Mouse (Mus musculus): Measurements from ENCODE around the gene Furin.

DNA sequence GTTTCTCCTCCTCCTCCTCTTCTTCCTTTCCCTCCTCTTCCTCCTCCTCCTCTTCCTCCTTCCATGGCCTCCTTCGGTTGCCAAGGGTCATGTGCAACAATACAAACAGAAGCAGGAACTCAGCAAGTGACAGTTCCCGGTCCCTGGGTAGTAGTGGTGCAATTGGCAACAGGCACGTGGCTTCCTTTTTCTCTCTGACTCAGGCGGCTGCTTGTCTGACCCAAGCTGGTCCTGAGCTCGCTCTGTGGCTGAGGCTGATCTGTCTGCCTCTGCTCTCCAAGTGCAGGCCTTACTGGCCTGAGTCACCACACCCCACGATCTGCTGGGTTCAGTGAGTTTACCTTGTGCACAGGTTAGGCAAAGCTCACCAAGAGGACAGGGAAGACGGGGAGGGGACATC lies 21.1 kb upstream of the Furin start:
- TF ChIP-seq POLR2A (IDR thresholded peaks at IDR 0.05; ENCODE audit: low read depth, low read length) = no peak
- TF ChIP-seq CTCF (IDR thresholded peaks at IDR 0.05; ENCODE audit: extremely low read depth, insufficient read depth, insufficient read length, insufficient replicate concordance) = no peak
